Mouse (Mus musculus): ENCODE data around the gene Aoc2.
"Not testable (repeated sequence)": the region's sequence is repeated elsewhere in the genome, so short reads cannot be mapped to it uniquely, and the experiment has no call there.

Aoc2 gene

GRCm38 (mm10) chr11:101315665-101316500, 9.0 kb upstream of the Aoc2 start, which contains the start of gene Psme3:
TSS of gene Psme3 (plus strand) at chr11:101316213.
- DNase-seq (ENCODE audit: low spot score in 2 of 2), result peak; percentile 93 to 95

DNA sequence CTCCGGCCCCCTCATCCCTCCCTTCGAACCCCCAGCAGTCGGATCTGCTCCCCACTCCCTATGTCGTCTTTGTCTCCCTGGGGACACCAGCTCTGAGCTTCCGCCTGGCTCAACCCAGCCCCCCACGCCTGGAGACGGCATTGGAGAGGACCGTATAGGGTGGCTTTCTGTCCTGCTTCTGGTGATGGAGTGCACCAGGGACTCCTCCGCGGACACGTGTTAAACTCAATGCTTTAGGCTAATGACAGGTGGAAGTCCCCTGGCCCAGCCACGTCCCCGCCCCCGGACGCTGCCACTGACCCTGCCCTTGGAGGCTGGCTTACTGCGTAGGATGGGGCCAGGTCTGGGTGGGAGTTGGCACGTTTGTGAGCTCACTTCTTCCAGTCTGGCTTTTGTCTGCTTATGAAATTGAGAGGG, 8.4 kb upstream of the Aoc2 start:
- DNase-seq (ENCODE audit: low spot score in 2 of 2), result no peak

DNA sequence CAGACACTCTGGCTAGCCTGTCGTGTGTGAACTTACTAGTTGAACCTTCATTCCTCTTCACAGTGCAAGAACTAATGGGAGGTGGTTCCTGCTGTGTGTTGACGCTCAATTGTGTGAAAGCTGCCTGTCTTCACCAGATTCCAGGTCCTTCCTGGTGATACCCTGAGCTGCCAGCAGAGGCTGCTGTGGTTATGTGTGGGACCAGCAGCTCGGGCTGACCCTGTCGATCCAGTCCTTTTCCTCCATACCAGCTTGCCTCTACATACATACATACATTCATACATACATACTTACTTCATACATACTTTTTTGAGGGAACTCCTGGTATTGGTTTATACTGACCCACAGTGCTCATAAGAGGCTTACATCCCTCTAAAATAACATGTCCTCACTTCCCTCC, 1.3 kb upstream of the Aoc2 start:
- DNase-seq (ENCODE audit: low spot score in 2 of 2), result peak in 1 of 2 experiments; percentile 63

GRCm38 (mm10) chr11:101325201-101325600, 338 bp downstream of the Aoc2 start:
- DNase-seq (ENCODE audit: low spot score in 2 of 2), result not testable (repeated sequence)

DNA sequence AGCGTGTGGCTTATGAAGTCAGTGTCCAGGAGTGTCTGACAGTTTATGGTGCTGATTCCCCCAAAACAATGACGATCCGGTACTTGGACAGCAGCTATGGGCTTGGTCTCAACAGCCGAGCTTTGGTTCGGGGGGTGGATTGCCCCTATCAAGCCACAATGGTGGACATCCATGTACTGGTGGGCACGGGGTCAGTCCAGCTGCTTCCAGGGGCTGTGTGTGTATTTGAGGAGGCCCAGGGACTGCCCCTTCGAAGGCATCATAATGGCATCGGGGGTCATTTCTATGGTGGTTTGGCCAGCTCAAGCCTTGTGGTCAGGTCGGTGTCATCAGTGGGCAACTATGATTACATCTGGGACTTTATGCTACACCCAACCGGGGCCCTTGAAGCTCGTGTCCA, 1.3 kb downstream of the Aoc2 start:
- no peak for DNase-seq (ENCODE audit: low spot score in 2 of 2)

GRCm38 (mm10) chr11:101327311-101327710, 2.4 kb downstream of the Aoc2 start:
- no peak for DNase-seq (ENCODE audit: low spot score in 2 of 2)

DNA sequence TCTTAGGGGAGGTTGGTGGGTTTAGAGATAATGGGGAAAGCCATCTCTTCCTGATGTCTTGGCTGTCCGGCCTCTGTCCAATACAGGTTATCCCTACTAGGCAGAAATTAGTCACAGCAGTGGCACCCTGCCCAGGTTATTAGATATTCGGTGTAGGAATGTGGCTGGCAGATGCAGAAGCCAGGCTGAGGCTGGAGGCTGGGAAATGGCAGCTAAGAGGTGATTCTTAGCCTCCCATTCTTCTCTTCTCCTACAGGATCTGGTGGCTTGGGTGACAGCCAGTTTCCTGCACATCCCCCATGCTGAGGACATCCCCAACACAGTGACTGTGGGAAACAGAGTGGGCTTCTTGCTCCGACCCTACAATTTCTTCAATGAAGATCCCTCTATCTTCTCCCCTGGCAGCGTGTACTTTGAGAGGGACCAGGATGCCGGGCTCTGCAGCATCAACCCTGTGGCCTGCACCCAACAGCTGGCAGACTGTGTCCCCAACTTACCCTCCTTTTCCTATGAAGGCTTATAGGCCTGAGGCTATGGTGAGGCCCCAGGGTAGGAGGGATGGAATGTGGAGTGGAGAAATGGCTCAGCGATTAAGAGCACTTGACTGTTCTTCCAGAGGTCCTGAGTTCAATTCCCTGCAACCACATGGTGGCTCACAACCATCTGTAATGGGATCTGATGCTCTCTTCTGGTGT, 4.2 kb downstream of the Aoc2 start:
- peak; percentile 37 to 50 for DNase-seq (ENCODE audit: low spot score in 2 of 2)

DNA sequence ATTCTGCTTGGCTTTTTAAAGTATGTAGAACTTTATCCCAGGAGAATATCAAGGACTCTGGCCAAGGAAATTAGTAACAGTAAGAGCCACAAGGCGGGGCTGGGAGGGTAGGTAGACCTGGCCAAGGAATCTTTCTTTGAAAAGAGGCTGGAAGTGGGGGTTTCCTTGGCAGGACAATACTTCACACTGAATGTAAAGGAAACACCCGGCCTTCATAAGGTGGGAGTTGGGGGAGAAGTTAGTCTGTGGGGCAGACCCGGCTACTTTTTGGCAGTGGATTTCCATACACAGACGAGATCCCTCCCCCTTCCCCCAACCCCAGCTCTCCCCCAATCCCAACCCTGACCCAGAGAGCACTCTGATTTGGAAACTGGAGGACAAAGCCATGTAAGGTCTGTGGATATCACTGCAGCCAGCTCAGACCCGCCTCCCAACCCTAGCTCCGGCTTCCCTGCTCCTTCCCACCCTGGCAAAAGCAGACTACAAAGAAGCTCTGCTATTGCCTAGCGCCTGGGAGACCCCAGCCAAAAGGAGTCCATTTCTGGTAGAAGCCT, 5.6 kb downstream of the Aoc2 start, which contains the start of gene Aoc3:
Aoc3 (plus strand) TSS at position 235 of the 554 bp plus-strand sequence.
- peak; percentile 58 to 70 for DNase-seq (ENCODE audit: low spot score in 2 of 2)

GRCm38 (mm10) chr11:101330961-101331360, 6.1 kb downstream of the Aoc2 start:
- DNase-seq (ENCODE audit: low spot score in 2 of 2), result not testable (repeated sequence)

DNA sequence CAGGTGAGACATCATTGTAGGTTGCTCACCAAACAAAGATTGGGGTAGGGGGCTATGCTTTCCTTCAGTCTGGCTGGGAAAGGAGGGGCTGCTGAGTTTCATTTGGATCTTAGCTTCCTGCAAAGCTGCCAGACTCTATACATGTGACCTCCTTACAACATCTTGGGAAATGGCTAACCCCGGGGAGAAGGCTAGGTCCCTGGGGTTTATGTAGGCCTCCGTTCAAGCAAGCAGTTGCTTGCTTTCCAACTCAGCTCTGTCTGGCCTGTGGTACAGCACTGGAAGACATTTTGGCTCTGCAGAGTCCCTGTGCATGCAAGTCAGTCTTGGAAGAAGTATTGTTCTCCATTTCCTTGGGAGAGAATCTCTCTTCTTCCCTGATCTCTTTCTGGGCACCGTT, 7.7 kb downstream of the Aoc2 start:
- DNase-seq (ENCODE audit: low spot score in 2 of 2), result peak; percentile 44 to 62

DNA sequence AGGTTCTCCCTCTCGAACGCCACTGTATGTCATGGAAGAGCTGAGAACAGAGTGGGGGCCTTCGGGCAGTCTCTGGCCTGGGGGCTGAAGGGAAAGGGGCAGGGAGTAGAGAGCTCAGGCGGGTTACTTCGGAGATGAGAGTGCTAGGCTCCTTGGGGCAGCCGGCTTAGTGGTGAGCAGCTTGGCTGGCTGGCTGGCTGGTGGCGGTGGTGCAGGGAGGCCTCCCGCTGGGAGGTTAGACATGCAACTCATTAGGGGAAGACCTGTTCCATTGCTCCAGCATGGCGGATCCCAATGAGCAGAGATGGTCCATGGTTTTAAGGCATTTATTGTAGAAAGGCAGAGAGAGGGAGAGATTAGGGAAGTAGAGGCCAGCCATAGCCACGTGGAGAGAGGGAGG, 9.2 kb downstream of the Aoc2 start:
- no peak for DNase-seq (ENCODE audit: low spot score in 2 of 2)

- DNase-seq (ENCODE audit: low spot score in 2 of 2), result no peak
Observed at GRCm38 (mm10) chr11:101334516-101334915, 9.7 kb downstream of the Aoc2 start.

- DNase-seq (ENCODE audit: low spot score in 2 of 2), result no peak
Observed at GRCm38 (mm10) chr11:101335685-101336084, 10.8 kb downstream of the Aoc2 start.

- no peak for DNase-seq (ENCODE audit: low spot score in 2 of 2)
Observed at GRCm38 (mm10) chr11:101338123-101338760, 13.4 kb downstream of the Aoc2 start.

GRCm38 (mm10) chr11:101347083-101347775, 22.4 kb downstream of the Aoc2 start:
- DNase-seq (ENCODE audit: low spot score in 2 of 2), result no peak

DNA sequence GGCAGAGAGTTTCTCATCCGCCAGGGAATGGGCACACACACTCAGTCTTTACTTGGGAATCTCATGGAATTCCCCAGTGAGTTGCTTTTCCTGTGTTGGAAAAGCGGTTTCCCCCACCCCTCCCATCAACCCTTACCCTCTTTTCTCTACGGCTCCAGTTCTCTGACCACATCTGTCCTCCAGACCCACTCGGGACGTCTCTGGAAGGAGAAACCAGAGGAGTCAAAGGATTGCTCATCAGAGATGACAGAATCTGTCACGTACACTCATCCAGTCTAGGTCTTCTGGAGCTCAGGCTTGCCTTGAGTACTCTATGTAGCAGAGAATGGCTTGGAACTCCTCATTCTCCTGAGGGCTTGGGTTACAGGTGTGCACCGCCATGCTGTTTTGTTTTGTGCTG, 23.9 kb downstream of the Aoc2 start:
- DNase-seq (ENCODE audit: low spot score in 2 of 2), result no peak

- no peak for DNase-seq (ENCODE audit: low spot score in 2 of 2)
Observed at GRCm38 (mm10) chr11:101349216-101349615, 24.4 kb downstream of the Aoc2 start.

DNA sequence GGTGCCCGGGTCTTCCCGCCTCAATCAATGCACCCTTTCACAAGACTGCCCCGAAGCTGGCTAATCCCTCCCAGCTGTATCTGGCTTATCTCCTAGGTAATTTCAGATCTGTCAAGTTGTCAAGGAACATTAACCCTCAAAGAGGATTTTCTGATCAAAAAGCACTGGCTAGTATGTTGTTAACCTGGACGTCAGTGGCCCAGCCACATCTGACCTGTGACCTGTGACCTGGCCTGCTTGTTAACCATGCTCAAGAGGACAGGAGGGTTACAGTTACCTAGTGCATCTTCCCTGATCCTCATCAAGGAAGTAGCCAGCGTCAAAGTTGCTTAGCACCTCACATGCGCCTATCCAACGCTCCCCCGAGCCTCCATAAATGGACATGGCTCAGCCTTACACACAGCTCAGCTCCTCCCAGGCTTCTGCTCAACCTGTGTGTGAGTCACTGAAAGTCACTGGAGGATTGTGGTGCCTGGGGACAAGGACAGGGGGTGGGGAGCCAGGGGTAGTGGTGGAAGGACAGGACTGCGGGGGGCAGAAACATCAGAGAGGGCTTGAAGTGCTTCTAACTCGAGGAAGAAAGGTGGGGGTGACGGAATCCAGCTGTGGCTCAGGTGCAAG, 26.3 kb downstream of the Aoc2 start:
- DNase-seq (ENCODE audit: low spot score in 2 of 2), result no peak

GRCm38 (mm10) chr11:101351721-101352111, 26.9 kb downstream of the Aoc2 start:
- DNase-seq (ENCODE audit: low spot score in 2 of 2), result no peak

GRCm38 (mm10) chr11:101353436-101353835, 28.6 kb downstream of the Aoc2 start:
- no peak for DNase-seq (ENCODE audit: low spot score in 2 of 2)

DNA sequence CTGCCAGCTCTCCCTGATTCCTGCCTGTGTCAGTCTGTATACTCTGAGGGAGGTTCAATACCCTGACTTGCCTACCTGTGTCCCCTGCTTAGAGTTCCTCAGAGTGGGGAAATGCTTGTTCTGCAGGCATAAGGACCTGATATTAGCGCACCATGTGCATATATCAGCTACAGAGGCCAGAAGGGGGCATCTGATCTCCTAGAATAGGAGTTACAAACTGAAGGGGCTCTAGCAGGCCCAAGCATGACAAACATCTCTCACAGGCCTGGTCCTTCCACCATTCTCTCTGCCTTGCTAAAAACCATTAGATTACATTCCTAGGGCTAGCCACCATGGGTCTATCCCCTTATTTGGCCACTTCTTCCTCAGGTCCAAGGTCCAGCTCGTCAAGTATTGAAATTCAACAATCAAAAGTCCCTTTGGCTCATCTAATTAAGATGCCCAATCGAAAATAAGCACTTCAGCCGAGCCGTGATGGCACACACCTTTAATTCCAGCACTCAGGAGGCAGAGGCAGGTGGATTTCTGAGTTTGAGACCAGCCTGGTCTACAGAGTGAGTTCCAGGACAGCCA, 29.7 kb downstream of the Aoc2 start:
- DNase-seq (ENCODE audit: low spot score in 2 of 2), result no peak

Data from heart, adult 9 months (tissue).